Mouse (Mus musculus): ENCODE measurements at regions not wholly inside any gene's neighbourhood (a gene's known extent, or its start where the extent isn't known, plus 50 kb on each side); places are given as distances from the start of the nearest gene placed in this dataset.

DNA sequence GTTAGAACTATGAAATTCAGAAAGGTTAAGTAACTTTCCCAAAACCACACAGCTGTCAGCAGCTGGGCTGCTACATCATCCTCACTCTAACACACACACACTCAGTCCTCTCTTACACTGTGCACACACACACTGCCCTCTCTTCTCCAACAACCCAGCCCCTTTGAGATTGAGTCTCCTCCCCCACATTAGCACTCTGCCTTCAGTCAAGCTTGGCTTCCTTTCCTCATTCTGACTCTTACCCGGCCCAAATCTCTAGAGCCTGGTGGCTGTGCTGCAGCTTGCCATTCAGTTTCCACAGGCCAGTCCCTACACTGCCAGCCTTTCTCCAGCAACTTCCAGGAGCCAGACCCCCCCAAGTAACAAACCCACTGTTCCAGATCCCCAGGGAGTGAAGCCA, 602.0 kb upstream of the Adam5 start:
- TF ChIP-seq CTCF (IDR thresholded peaks at IDR 0.05; ENCODE audit: low read depth) (no peak), EP300 (IDR thresholded peaks at IDR 0.05; ENCODE audit: low read depth) (no peak)

Measured in liver, postnatal 0 days (tissue).